In the genomic region with DNA sequence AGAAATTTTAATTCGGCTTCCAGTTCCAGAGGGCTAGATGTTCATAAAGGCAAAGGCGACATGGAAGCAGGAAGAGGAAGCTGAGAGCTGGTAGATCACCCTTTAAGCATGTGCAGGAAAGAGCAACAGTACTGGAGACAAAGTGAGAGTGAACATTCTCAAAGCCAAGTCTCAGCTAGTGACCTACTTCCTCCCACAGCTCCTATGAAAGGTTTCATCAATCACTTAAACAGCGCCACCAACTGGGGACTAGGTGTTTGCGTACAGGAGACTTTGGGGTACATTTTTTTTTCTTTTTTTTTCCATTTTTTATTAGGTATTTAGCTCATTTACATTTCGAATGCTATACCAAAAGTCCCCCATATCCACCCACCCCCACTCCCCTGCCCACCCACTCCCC, we compare ENCODE assay signal across 21 mouse cellular contexts.
A peak's percentile ranks its signal among the peaks of the same experiment; 100 is the strongest.
DNase-seq lines count a peak whose midpoint lies in the region; ATAC-seq lines count a peak whose summit lies in the region.
"Had no signal": no experiment of that assay in that cellular context is flagged by ENCODE, and none has a peak within 500 bp of the region (broad histone marks: within the 10 kb centered on the region; RNA-seq: fewer than 3 reads in every experiment).

No protein-coding gene starts in this region.

- no peaks in the 10 kb centered on the region for H3K27me3 ChIP-seq in heart, embryonic 12.5 days (replicated peaks)
- H3K27me3 ChIP-seq: embryonic facial prominence, embryonic 12.5 days had no signal

- H3K4me3 ChIP-seq in heart, embryonic 12.5 days: no peak overlapping the region
- H3K4me3 ChIP-seq: embryonic facial prominence, embryonic 12.5 days; limb, embryonic 10.5 days had no signal

- no peak overlapping the region for H3K9ac ChIP-seq in heart, embryonic 12.5 days
- H3K9ac ChIP-seq: embryonic facial prominence, embryonic 12.5 days; liver, embryonic 14.5 days had no signal

- no peaks in the 10 kb centered on the region for H3K36me3 ChIP-seq in heart, embryonic 12.5 days
- H3K36me3 ChIP-seq: embryonic facial prominence, embryonic 12.5 days; limb, embryonic 10.5 days had no signal

- DNase-seq in heart, adult 18-20 months: peak; percentile 18 to 23
- peak; percentile 30 for DNase-seq in lung, postnatal 36 days
- no peak for DNase-seq in lung, postnatal 4 days
- DNase-seq in CD4-positive, CD25-positive, alpha-beta regulatory T cell, adult 2 months (ENCODE audit: low read depth, low spot score): peak; percentile 64
- DNase-seq in induced T-regulatory cell, adult 2 months (ENCODE audit: low read depth): peak; percentile 2
- no peak for DNase-seq in urinary bladder, postnatal 4 days (ENCODE audit: low spot score in 2 of 2)
- no peak for DNase-seq in ovary, adult 18-20 months (ENCODE audit: low spot score)
- DNase-seq: cerebellum, adult 11-12 months; cerebellum, postnatal 36 days; gastrocnemius, postnatal 36 days; kidney, adult 2 months; kidney, postnatal 36 days; layer of hippocampus, postnatal 36 days; lung, postnatal 14 days; midbrain, embryonic 14.5 days; right cerebral cortex, postnatal 25 days had no signal

- H3K4me2 ChIP-seq in heart, embryonic 12.5 days: no peak overlapping the region
- H3K4me2 ChIP-seq: embryonic facial prominence, embryonic 12.5 days had no signal

- no peaks in the 10 kb centered on the region for H3K9me3 ChIP-seq in heart, embryonic 12.5 days (replicated peaks)
- H3K9me3 ChIP-seq: embryonic facial prominence, embryonic 12.5 days; limb, embryonic 10.5 days had no signal

- 80% methylated on average over 5 of the region's 5 CpGs for WGBS in heart, embryonic 12.5 days

- H3K4me1 ChIP-seq in heart, embryonic 12.5 days (replicated peaks): no peaks in the 10 kb centered on the region
- H3K4me1 ChIP-seq: embryonic facial prominence, embryonic 12.5 days; limb, embryonic 10.5 days had no signal

- no peak for ATAC-seq in heart, embryonic 12.5 days (ENCODE audit: insufficient number of reproducible peaks, low FRiP score)
- ATAC-seq: hindbrain, embryonic 16.5 days had no signal

- no peak overlapping the region for H3K27ac ChIP-seq in heart, embryonic 12.5 days (ENCODE audit: poor library complexity, severe bottlenecking)
- H3K27ac ChIP-seq: embryonic facial prominence, embryonic 12.5 days; limb, embryonic 10.5 days; liver, embryonic 14.5 days had no signal

Comparison
In these comparisons a context has a peak if more than half of its experiments do, and no peak if none do; other contexts are left out.
1. DNase-seq: peak in heart, adult 18-20 months (2 of 2), lung, postnatal 36 days (single experiment), CD4-positive, CD25-positive, alpha-beta regulatory T cell, adult 2 months (single experiment) and induced T-regulatory cell, adult 2 months (single experiment); none in lung, postnatal 4 days (0 of 2), urinary bladder, postnatal 4 days (0 of 2) and ovary, adult 18-20 months (single experiment).